Mouse (Mus musculus): Measurements from ENCODE around the gene Mptx2. TPM values are rescaled to one million over a fixed set of nuclear protein-coding genes. Genes with fewer than 3 reads are reported as not detected.

Mptx2 gene
- not detected in 2 replicates for polyA plus RNA-seq (2015; fragmentation: Nextera tagmentation; extraction: Ambion mirVana)

DNA sequence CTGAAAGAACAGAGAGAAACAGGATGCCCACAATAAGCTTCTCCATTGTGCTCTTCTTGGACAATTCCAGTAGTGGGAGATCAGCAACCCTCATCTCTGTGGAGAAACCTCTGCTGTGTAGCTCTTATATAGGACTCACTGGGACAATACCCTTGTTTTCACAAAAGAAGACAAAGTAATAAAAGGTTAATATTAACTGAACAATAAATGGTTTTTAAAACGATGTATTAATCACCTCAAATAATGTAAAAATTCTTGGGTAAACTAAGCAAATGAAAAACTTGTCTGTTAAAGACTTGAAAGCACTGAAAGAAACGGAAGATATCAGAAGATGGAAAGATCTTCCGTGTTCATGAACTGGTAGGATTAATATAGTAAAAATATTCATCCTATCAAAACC lies at the start of gene Mptx2:
Gene Mptx2, minus strand, starts transcription at position 101 of the 400 bp plus-strand sequence.
- no peaks in the 10 kb centered on the region for H3K27me3 ChIP-seq (replicated peaks; ENCODE audit: control insufficient read depth, insufficient read depth, low read length)
- WGBS: 81% methylated on average over 3 of the region's 3 CpGs

GRCm38 (mm10) chr1:173326552-173326951 lies 49.0 kb upstream of the Mptx2 start:
- 82% methylated on average over 1 of the region's 1 CpGs for WGBS
- ATAC-seq: no peak

More for the DNA sequence above, at the start of gene Mptx2:
- H3K4me1 ChIP-seq (ENCODE audit: control insufficient read depth, insufficient read depth, low read depth, low read length): no peaks in the 10 kb centered on the region
- no peaks in the 10 kb centered on the region for H3K9me3 ChIP-seq (ENCODE audit: control insufficient read depth, low read length)
- no peak within 1 kb of the TSS for H3K27ac ChIP-seq (ENCODE audit: low read depth, low read length)
- ATAC-seq: no peak
- no peak within 1 kb of the TSS for H3K4me3 ChIP-seq (ENCODE audit: low read length)
- H3K4me2 ChIP-seq (ENCODE audit: low read length): no peak within 1 kb of the TSS
- H3K36me3 ChIP-seq (ENCODE audit: control insufficient read depth, insufficient read depth, low read length): no peaks in the 10 kb centered on the region
- no peak within 1 kb of the TSS for H3K9ac ChIP-seq (ENCODE audit: low read depth, low read length)

GRCm38 (mm10) chr1:173325395-173325794 lies 47.8 kb upstream of the Mptx2 start:
- H3K9ac ChIP-seq (ENCODE audit: low read depth, low read length): no peak overlapping the region
- no peaks in the 10 kb centered on the region for H3K27me3 ChIP-seq (replicated peaks; ENCODE audit: control insufficient read depth, insufficient read depth, low read length)
- H3K4me2 ChIP-seq (ENCODE audit: low read length): no peak overlapping the region
- WGBS: 87% methylated on average over 1 of the region's 1 CpGs
- no peak overlapping the region for H3K27ac ChIP-seq (ENCODE audit: low read depth, low read length)
- H3K36me3 ChIP-seq (ENCODE audit: control insufficient read depth, insufficient read depth, low read length): no peaks in the 10 kb centered on the region
- no peak for ATAC-seq
- H3K9me3 ChIP-seq (ENCODE audit: control insufficient read depth, low read length): no peaks in the 10 kb centered on the region
- H3K4me3 ChIP-seq (ENCODE audit: low read length): no peak overlapping the region
- H3K4me1 ChIP-seq (ENCODE audit: control insufficient read depth, insufficient read depth, low read depth, low read length): peaks cover 3% of the 10 kb centered on the region; the same call in 1 of the 2 replicates

More at GRCm38 (mm10) chr1:173326552-173326951, 49.0 kb upstream of the Mptx2 start:
- no peaks in the 10 kb centered on the region for H3K9me3 ChIP-seq (ENCODE audit: control insufficient read depth, low read length)
- H3K9ac ChIP-seq (ENCODE audit: low read depth, low read length): no peak overlapping the region
- H3K4me2 ChIP-seq (ENCODE audit: low read length): no peak overlapping the region
- peaks cover 1% of the 10 kb centered on the region; the same call in 1 of the 2 replicates for H3K4me1 ChIP-seq (ENCODE audit: control insufficient read depth, insufficient read depth, low read depth, low read length)
- H3K4me3 ChIP-seq (ENCODE audit: low read length): no peak overlapping the region
- H3K27me3 ChIP-seq (replicated peaks; ENCODE audit: control insufficient read depth, insufficient read depth, low read length): no peaks in the 10 kb centered on the region
- H3K36me3 ChIP-seq (ENCODE audit: control insufficient read depth, insufficient read depth, low read length): no peaks in the 10 kb centered on the region
- no peak overlapping the region for H3K27ac ChIP-seq (ENCODE audit: low read depth, low read length)

DNA sequence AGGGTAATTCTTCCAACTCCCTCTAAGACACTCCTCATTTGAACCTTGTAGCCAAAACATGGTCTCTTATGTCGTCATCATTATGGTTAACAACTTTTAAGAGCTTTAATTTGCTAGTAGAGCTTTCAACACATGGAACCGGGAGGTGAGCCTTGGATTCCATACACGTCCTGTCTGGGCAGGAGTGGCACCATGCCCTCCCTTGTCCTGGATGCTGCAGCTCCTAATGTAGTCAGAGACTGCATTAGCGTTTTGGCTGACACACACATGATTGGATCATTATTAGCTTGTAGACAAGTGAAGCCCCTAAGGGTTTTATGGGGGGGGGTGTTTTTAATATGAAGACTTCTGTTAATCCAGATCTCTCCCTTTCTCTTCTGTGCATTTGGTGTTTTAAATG lies 47.4 kb upstream of the Mptx2 start:
- ATAC-seq: no peak
- Histone ChIP-seq H3K9me3 (ENCODE audit: control insufficient read depth, low read length) (no peaks in the 10 kb centered on the region), H3K27ac (ENCODE audit: low read depth, low read length) (no peak overlapping the region), H3K9ac (ENCODE audit: low read depth, low read length) (no peak overlapping the region), H3K4me3 (ENCODE audit: low read length) (no peak overlapping the region), H3K4me1 (ENCODE audit: control insufficient read depth, insufficient read depth, low read depth, low read length) (peaks cover 3% of the 10 kb centered on the region; the same call in 1 of the 2 replicates), H3K4me2 (ENCODE audit: low read length) (no peak overlapping the region), H3K36me3 (ENCODE audit: control insufficient read depth, insufficient read depth, low read length) (no peaks in the 10 kb centered on the region), H3K27me3 (replicated peaks; ENCODE audit: control insufficient read depth, insufficient read depth, low read length) (no peaks in the 10 kb centered on the region)
- WGBS: 60% methylated on average over 4 of the region's 4 CpGs

DNA sequence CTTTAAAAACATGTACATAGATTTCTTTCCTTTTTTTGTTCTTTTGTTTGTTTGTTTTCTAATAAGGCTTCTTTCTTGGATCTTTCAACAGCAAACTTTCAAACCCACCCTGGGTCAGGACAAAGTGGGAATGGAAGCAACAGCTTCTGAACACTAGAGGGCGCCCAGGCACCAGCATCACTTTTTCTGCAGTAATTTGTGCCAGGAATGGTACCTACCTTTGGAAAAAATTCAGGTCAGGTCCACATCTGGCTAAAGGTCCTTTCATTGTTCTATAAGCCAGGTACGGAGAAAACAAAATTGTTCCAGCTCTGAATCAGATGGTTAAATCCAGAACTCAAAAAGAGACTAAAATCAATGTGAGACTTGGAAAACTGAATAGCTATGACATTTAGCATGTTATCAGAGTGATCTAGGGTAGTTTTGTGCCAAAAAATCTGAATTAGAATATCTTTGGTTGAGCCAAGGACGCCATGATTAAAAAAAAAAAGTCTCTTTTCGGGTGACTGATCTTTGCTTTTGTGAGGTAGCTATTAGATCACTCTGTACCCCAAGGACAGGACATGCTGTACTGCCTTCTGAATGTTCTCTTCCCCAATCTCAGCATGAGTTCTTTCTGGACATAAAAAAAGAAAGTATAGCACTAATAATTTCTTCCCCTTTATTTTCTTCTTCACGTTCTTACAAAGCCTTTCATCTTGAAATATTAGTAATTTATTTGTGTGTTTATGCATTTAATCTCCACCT lies 46.4 kb upstream of the Mptx2 start:
- H3K4me1 ChIP-seq (ENCODE audit: control insufficient read depth, insufficient read depth, low read depth, low read length): peaks cover 3% of the 10 kb centered on the region; the same call in 1 of the 2 replicates

DNA sequence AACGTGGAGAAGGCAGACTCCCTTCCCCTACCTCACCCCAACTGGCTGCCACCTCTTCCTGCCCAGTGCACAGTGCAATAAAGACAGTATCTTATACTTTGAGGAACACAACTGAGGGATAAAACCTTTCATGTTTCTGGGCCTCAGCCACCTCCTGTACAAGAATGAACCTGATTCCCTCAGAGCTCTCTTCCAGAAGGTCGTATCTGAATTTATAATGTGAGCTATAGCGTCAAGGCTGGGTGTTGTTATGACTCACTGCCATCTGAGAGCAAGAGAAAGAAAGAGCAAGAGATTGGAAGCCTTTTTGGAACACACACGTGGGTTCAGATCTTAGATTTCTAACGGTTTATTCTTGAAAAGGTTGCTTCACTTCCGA lies 44.7 kb upstream of the Mptx2 start:
- Histone ChIP-seq H3K4me1 (ENCODE audit: control insufficient read depth, insufficient read depth, low read depth, low read length) (peaks cover 3% of the 10 kb centered on the region; the same call in 1 of the 2 replicates), H3K4me3 (ENCODE audit: low read length) (no peak overlapping the region), H3K4me2 (ENCODE audit: low read length) (no peak overlapping the region), H3K27ac (ENCODE audit: low read depth, low read length) (no peak overlapping the region), H3K27me3 (replicated peaks; ENCODE audit: control insufficient read depth, insufficient read depth, low read length) (no peaks in the 10 kb centered on the region), H3K9me3 (ENCODE audit: control insufficient read depth, low read length) (no peaks in the 10 kb centered on the region), H3K36me3 (ENCODE audit: control insufficient read depth, insufficient read depth, low read length) (no peaks in the 10 kb centered on the region), H3K9ac (ENCODE audit: low read depth, low read length) (no peak overlapping the region)
- WGBS: 70% methylated on average over 6 of the region's 6 CpGs
- no peak for ATAC-seq

More for the DNA sequence above, 46.4 kb upstream of the Mptx2 start:
- Histone ChIP-seq H3K27me3 (replicated peaks; ENCODE audit: control insufficient read depth, insufficient read depth, low read length) (no peaks in the 10 kb centered on the region), H3K9ac (ENCODE audit: low read depth, low read length) (no peak overlapping the region), H3K4me2 (ENCODE audit: low read length) (no peak overlapping the region), H3K27ac (ENCODE audit: low read depth, low read length) (no peak overlapping the region), H3K36me3 (ENCODE audit: control insufficient read depth, insufficient read depth, low read length) (no peaks in the 10 kb centered on the region), H3K4me3 (ENCODE audit: low read length) (no peak overlapping the region), H3K9me3 (ENCODE audit: control insufficient read depth, low read length) (no peaks in the 10 kb centered on the region)
- ATAC-seq: no peak
- WGBS: 35% methylated on average over 5 of the region's 5 CpGs

GRCm38 (mm10) chr1:173321593-173322248 lies 44.1 kb upstream of the Mptx2 start:
- 33% methylated on average over 8 of the region's 8 CpGs for WGBS
- Histone ChIP-seq H3K36me3 (ENCODE audit: control insufficient read depth, insufficient read depth, low read length) (no peaks in the 10 kb centered on the region), H3K27me3 (replicated peaks; ENCODE audit: control insufficient read depth, insufficient read depth, low read length) (no peaks in the 10 kb centered on the region), H3K9ac (ENCODE audit: low read depth, low read length) (no peak overlapping the region), H3K4me1 (ENCODE audit: control insufficient read depth, insufficient read depth, low read depth, low read length) (peaks cover 3% of the 10 kb centered on the region; the same call in 1 of the 2 replicates), H3K4me2 (ENCODE audit: low read length) (no peak overlapping the region), H3K9me3 (ENCODE audit: control insufficient read depth, low read length) (no peaks in the 10 kb centered on the region), H3K27ac (ENCODE audit: low read depth, low read length) (no peak overlapping the region), H3K4me3 (ENCODE audit: low read length) (no peak overlapping the region)
- peak; percentile 80 for ATAC-seq

DNA sequence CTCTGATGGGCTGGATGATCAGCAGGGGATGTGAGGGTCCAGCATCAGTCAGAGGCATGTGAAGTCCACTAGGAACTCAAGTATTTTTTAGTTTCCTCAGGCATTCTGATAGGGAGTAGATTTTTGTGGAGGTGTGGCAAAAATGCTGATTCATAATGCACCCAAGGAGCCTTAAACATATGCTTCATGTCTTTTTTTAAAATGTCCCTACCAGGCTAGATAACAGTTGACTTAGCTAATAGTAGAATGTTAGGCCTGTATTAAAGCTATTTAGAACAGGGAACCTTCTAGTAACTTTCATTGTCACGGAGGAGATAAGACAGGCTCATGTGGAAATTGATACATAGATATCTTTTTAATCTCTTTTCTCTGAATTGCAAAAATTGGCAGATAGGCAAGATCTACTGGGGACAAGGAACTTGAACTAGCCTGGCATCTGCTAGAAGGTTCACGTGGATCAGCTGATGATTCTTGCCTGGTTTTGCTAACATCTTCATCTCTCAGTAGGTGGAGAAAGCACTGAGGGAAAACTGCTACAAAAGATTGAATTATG lies 40.4 kb upstream of the Mptx2 start:
- Histone ChIP-seq H3K27ac (ENCODE audit: low read depth, low read length) (no peak overlapping the region), H3K4me2 (ENCODE audit: low read length) (no peak overlapping the region), H3K9me3 (ENCODE audit: control insufficient read depth, low read length) (no peaks in the 10 kb centered on the region), H3K27me3 (replicated peaks; ENCODE audit: control insufficient read depth, insufficient read depth, low read length) (no peaks in the 10 kb centered on the region), H3K36me3 (ENCODE audit: control insufficient read depth, insufficient read depth, low read length) (no peaks in the 10 kb centered on the region), H3K4me3 (ENCODE audit: low read length) (no peak overlapping the region), H3K9ac (ENCODE audit: low read depth, low read length) (no peak overlapping the region), H3K4me1 (ENCODE audit: control insufficient read depth, insufficient read depth, low read depth, low read length) (peaks cover 3% of the 10 kb centered on the region; the same call in 1 of the 2 replicates)
- ATAC-seq: no peak
- 86% methylated on average over 2 of the region's 2 CpGs for WGBS

DNA sequence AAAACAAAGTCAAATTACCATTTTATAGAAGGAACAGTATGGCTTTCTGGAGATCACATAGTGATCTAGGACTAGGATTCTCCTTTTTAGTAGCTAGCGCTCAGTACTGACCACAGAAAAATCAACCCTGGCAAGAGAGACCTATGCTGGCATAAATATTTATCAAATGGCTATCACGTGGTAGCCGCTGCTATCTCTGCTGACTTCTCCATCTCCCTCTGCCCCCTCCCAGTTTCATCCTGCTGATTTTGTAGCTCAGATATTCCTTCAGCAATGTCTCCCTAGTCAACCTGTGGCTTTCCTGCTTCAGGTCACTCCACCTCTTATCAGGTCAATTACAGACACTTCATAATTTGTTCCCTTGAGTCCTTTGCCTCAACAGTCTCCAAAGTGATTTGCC lies 38.1 kb upstream of the Mptx2 start:
- Histone ChIP-seq H3K9me3 (ENCODE audit: control insufficient read depth, low read length) (no peaks in the 10 kb centered on the region), H3K4me3 (ENCODE audit: low read length) (no peak overlapping the region), H3K36me3 (ENCODE audit: control insufficient read depth, insufficient read depth, low read length) (no peaks in the 10 kb centered on the region), H3K27ac (ENCODE audit: low read depth, low read length) (no peak overlapping the region), H3K4me2 (ENCODE audit: low read length) (no peak overlapping the region), H3K27me3 (replicated peaks; ENCODE audit: control insufficient read depth, insufficient read depth, low read length) (no peaks in the 10 kb centered on the region), H3K9ac (ENCODE audit: low read depth, low read length) (no peak overlapping the region), H3K4me1 (ENCODE audit: control insufficient read depth, insufficient read depth, low read depth, low read length) (no peaks in the 10 kb centered on the region)
- WGBS: 90% methylated on average over 3 of the region's 3 CpGs
- no peak for ATAC-seq
